Mouse (Mus musculus): Measurements from ENCODE around the gene Ciao2b. TPM values are rescaled to one million over a fixed set of nuclear protein-coding genes. Genes with fewer than 3 reads are reported as not detected.

The Ciao2b gene
- polyA plus RNA-seq, 1 experiment from 2014 or later, result 32.0 TPM

GRCm38 (mm10) chr8:104601386-104601785 is 40.4 kb downstream of the Ciao2b start:
- Histone ChIP-seq H3K4me2 (ENCODE audit: low read depth, low read length) (no peak overlapping the region), H3K27ac (ENCODE audit: low read depth) (no peak overlapping the region), H3K9ac (replicated peaks) (no peak overlapping the region), H3K4me1 (ENCODE audit: insufficient read depth) (peaks cover 8% of the 10 kb centered on the region), H3K36me3 (replicated peaks; ENCODE audit: insufficient read depth, low read length) (peaks cover 1% of the 10 kb centered on the region; the same call in 1 of the 2 replicates), H3K4me3 (ENCODE audit: low read depth, low read length) (no peak overlapping the region), H3K9me3 (ENCODE audit: low read length) (no peaks in the 10 kb centered on the region), H3K27me3 (ENCODE audit: insufficient read depth, low read length) (no peaks in the 10 kb centered on the region)
- ATAC-seq (no peak), DNase-seq (no peak)
- 27% methylated on average over 7 of the region's 7 CpGs for WGBS (ENCODE audit: insufficient replicate concordance)
- TF ChIP-seq EP300 (IDR thresholded peaks at IDR 0.05; ENCODE audit: low read depth) (no peak), CTCF (IDR thresholded peaks at IDR 0.05; ENCODE audit: low read depth) (no peak)

- no peaks in the 10 kb centered on the region for H3K27me3 ChIP-seq (ENCODE audit: insufficient read depth, low read length)
- DNase-seq, result no peak
- peaks cover 22% of the 10 kb centered on the region for H3K36me3 ChIP-seq (replicated peaks; ENCODE audit: insufficient read depth, low read length)
- H3K4me1 ChIP-seq (ENCODE audit: insufficient read depth), result peaks cover 10% of the 10 kb centered on the region
- no peak overlapping the region for H3K27ac ChIP-seq (ENCODE audit: low read depth)
- H3K9me3 ChIP-seq (ENCODE audit: low read length), result no peaks in the 10 kb centered on the region
- ATAC-seq, result no peak
- no peak overlapping the region for H3K4me3 ChIP-seq (ENCODE audit: low read depth, low read length)
- H3K4me2 ChIP-seq (ENCODE audit: low read depth, low read length), result no peak overlapping the region
- TF ChIP-seq EP300 (IDR thresholded peaks at IDR 0.05; ENCODE audit: low read depth) (no peak), CTCF (IDR thresholded peaks at IDR 0.05; ENCODE audit: low read depth) (no peak)
- 52% methylated on average over 6 of the region's 6 CpGs for WGBS (ENCODE audit: insufficient replicate concordance)
- H3K9ac ChIP-seq (replicated peaks), result no peak overlapping the region
These were observed 43.3 kb downstream of the Ciao2b start for GRCm38 (mm10) chr8:104598496-104598895.

- Histone ChIP-seq H3K9ac (replicated peaks) (no peak overlapping the region), H3K4me2 (ENCODE audit: low read depth, low read length) (no peak overlapping the region), H3K9me3 (ENCODE audit: low read length) (no peaks in the 10 kb centered on the region), H3K36me3 (replicated peaks; ENCODE audit: insufficient read depth, low read length) (peaks cover 24% of the 10 kb centered on the region), H3K4me3 (ENCODE audit: low read depth, low read length) (no peak overlapping the region), H3K27ac (ENCODE audit: low read depth) (no peak overlapping the region), H3K27me3 (ENCODE audit: insufficient read depth, low read length) (no peaks in the 10 kb centered on the region), H3K4me1 (ENCODE audit: insufficient read depth) (peaks cover 10% of the 10 kb centered on the region)
- ATAC-seq (no peak), DNase-seq (no peak)
- 83% methylated on average over 6 of the region's 6 CpGs for WGBS (ENCODE audit: insufficient replicate concordance)
- no peak for TF ChIP-seq CTCF (IDR thresholded peaks at IDR 0.05; ENCODE audit: low read depth)
- TF ChIP-seq EP300 (IDR thresholded peaks at IDR 0.05; ENCODE audit: low read depth), result no peak
These were observed 44.1 kb downstream of the Ciao2b start for GRCm38 (mm10) chr8:104597656-104598055.

GRCm38 (mm10) chr8:104595773-104596536 is 45.8 kb downstream of the Ciao2b start:
- Histone ChIP-seq H3K4me2 (ENCODE audit: low read depth, low read length) (peak overlapping the region; percentile 35), H3K4me1 (ENCODE audit: insufficient read depth) (peaks cover 9% of the 10 kb centered on the region), H3K9me3 (ENCODE audit: low read length) (no peaks in the 10 kb centered on the region), H3K27ac (ENCODE audit: low read depth) (no peak overlapping the region; the same call in 1 of the 2 replicates), H3K4me3 (ENCODE audit: low read depth, low read length) (no peak overlapping the region), H3K36me3 (replicated peaks; ENCODE audit: insufficient read depth, low read length) (peaks cover 24% of the 10 kb centered on the region), H3K27me3 (ENCODE audit: insufficient read depth, low read length) (no peaks in the 10 kb centered on the region), H3K9ac (replicated peaks) (no peak overlapping the region)
- ATAC-seq (no peak), DNase-seq (no peak)
- TF ChIP-seq CTCF (IDR thresholded peaks at IDR 0.05; ENCODE audit: low read depth) (no peak), EP300 (IDR thresholded peaks at IDR 0.05; ENCODE audit: low read depth) (no peak)
- WGBS (ENCODE audit: insufficient replicate concordance), result 67% methylated on average over 21 of the region's 21 CpGs

- no peak overlapping the region for H3K4me3 ChIP-seq (ENCODE audit: low read depth, low read length)
- peaks cover 15% of the 10 kb centered on the region for H3K4me1 ChIP-seq (ENCODE audit: insufficient read depth)
- no peak overlapping the region for H3K9ac ChIP-seq (replicated peaks)
- no peak overlapping the region for H3K27ac ChIP-seq (ENCODE audit: low read depth)
- peaks cover 24% of the 10 kb centered on the region for H3K36me3 ChIP-seq (replicated peaks; ENCODE audit: insufficient read depth, low read length)
- DNase-seq, result no peak
- TF ChIP-seq EP300 (IDR thresholded peaks at IDR 0.05; ENCODE audit: low read depth) (no peak), CTCF (IDR thresholded peaks at IDR 0.05; ENCODE audit: low read depth) (no peak)
- no peak for ATAC-seq
- no peak overlapping the region for H3K4me2 ChIP-seq (ENCODE audit: low read depth, low read length)
- H3K27me3 ChIP-seq (ENCODE audit: insufficient read depth, low read length), result no peaks in the 10 kb centered on the region
- H3K9me3 ChIP-seq (ENCODE audit: low read length), result no peaks in the 10 kb centered on the region
- 92% methylated on average over 19 of the region's 19 CpGs for WGBS (ENCODE audit: insufficient replicate concordance)
These were observed 47.0 kb downstream of the Ciao2b start for GRCm38 (mm10) chr8:104594611-104595362.

GRCm38 (mm10) chr8:104593536-104594325 is 48.0 kb downstream of the Ciao2b start:
- H3K4me1 ChIP-seq (ENCODE audit: insufficient read depth), result peaks cover 15% of the 10 kb centered on the region
- ATAC-seq (no peak), DNase-seq (no peak)
- H3K9ac ChIP-seq (replicated peaks), result no peak overlapping the region
- WGBS (ENCODE audit: insufficient replicate concordance), result 92% methylated on average over 31 of the region's 31 CpGs
- H3K4me3 ChIP-seq (ENCODE audit: low read depth, low read length), result no peak overlapping the region
- TF ChIP-seq CTCF (IDR thresholded peaks at IDR 0.05; ENCODE audit: low read depth), result no peak
- TF ChIP-seq EP300 (IDR thresholded peaks at IDR 0.05; ENCODE audit: low read depth), result no peak
- peaks cover 24% of the 10 kb centered on the region for H3K36me3 ChIP-seq (replicated peaks; ENCODE audit: insufficient read depth, low read length)
- no peaks in the 10 kb centered on the region for H3K27me3 ChIP-seq (ENCODE audit: insufficient read depth, low read length)
- H3K27ac ChIP-seq (ENCODE audit: low read depth), result no peak overlapping the region
- no peak overlapping the region for H3K4me2 ChIP-seq (ENCODE audit: low read depth, low read length)
- no peaks in the 10 kb centered on the region for H3K9me3 ChIP-seq (ENCODE audit: low read length)

Data from liver, postnatal 0 days (tissue).